Mouse (Mus musculus) stomach, postnatal 0 days (tissue): ENCODE measurements around the gene Slc5a3.

Experiments
- CTCF ChIP-seq: IDR thresholded peaks from 2 replicates; pipeline ENCODE4 v1.5.1; 2016; ENCODE audit warnings: antibody characterized with exemption, low read depth, mild to moderate bottlenecking, moderate library complexity
- EP300 ChIP-seq: optimal IDR thresholded peaks from 2 replicates; pipeline ENCODE3; 2016; ENCODE audit warnings: antibody characterized with exemption

DNA sequence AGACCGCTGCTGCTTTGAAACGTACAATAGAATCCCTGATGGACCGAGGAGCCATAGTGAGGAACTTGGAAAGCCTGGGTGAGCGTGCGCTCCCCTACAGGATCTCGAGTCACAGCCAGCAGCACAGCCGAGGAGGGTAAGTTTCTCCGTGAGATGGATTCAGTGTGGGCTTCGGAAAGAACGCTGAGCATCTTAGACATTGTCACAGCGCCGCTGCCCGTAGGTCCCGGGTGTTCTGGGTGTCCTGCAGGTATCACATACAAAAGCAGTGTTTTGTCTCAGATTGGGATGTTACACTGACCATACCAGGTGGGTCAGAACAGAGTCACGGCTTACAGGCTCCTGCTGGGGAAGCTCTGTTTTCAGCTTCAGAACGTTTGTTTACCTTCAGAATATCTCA, 41.5 kb downstream of the Slc5a3 start:
- TF ChIP-seq CTCF = no peak
- TF ChIP-seq EP300 = no peak
